ENCODE assay signal across 8 mouse cellular contexts in the genomic region with DNA sequence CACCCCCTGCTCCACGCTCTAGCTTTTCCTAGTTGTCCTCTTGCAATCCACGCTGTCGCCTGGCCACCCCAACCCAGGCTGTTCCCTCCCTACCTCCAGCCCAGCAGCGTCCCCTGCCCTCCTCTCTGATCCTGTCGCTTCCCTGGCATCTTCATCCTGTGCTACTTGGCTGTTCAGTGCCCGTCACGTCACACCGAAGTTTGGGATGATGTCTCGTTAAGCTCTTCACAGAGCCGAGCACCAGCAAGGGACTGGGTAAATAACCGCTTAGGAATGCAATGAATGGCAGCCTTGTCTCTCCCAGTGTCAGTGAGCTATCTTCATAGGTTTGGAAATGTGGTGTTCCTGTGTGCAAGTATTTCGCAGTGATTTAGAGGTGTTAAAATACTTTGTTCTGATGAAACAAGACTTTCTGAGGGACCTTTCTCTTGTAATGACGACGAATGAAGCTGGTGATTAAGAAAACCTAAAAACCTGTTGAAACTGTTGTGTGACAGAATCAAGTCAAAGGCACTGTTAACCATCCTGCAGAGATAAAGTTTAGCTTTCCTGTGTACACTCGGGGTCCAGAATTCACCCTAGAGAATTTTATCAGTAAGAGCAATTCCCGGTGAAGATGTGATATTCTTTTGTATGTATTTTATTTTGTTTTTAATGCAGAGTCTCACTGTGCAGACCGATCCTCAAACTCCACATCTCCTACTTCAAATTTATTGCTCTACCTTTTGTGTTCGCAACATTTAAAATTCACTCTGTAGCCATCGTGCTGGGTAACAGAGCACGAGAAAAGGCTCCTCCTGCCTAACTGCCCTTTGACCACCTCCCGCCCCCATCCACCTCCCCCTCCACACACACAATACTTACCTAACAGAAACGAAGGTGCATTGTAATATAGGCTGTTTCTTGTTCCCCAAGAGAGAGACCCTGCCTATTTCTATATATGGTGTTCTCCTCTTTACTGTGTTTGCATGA. TPM values are rescaled to one million over a fixed set of nuclear protein-coding genes. Genes with fewer than 3 reads are reported as not detected.
A peak's percentile ranks its signal among the peaks of the same experiment; 100 is the strongest.
DNase-seq lines count a peak whose midpoint lies in the region; ATAC-seq lines count a peak whose summit lies in the region.

No protein-coding gene starts in this region.

- no peaks in the 10 kb centered on the region for H3K9me3 ChIP-seq in kidney, embryonic 16.5 days (ENCODE audit: low read length)
- H3K9me3 ChIP-seq in erythroblast, embryonic 14.5 days (ENCODE audit: control insufficient read depth, low read length): peaks cover 10% of the 10 kb centered on the region
- H3K9me3 ChIP-seq in limb, embryonic 11.5 days (ENCODE audit: control insufficient read depth, low read length): no peaks in the 10 kb centered on the region
- no peaks in the 10 kb centered on the region for H3K9me3 ChIP-seq in neural tube, embryonic 14.5 days (ENCODE audit: control insufficient read depth, low read length)

- peaks cover 28% of the 10 kb centered on the region for H3K4me1 ChIP-seq in kidney, embryonic 16.5 days (ENCODE audit: insufficient read depth, low read length)
- H3K4me1 ChIP-seq in erythroblast, embryonic 14.5 days (ENCODE audit: control insufficient read depth): peaks cover 43% of the 10 kb centered on the region
- H3K4me1 ChIP-seq in limb, embryonic 11.5 days (ENCODE audit: control insufficient read depth, insufficient read depth, low read length): peaks cover 3% of the 10 kb centered on the region; the same call in 1 of the 2 replicates
- peaks cover 14% of the 10 kb centered on the region; the same call in 1 of the 2 replicates for H3K4me1 ChIP-seq in neural tube, embryonic 14.5 days (ENCODE audit: control insufficient read depth, insufficient read depth, low read length)

- H3K4me3 ChIP-seq in kidney, embryonic 16.5 days (ENCODE audit: low read length): peak overlapping the region; percentile 80
- peak overlapping the region; percentile 97 for H3K4me3 ChIP-seq in erythroblast, embryonic 14.5 days (replicated peaks)
- H3K4me3 ChIP-seq in limb, embryonic 11.5 days (ENCODE audit: low read depth, low read length): peak overlapping the region; percentile 90
- H3K4me3 ChIP-seq in neural tube, embryonic 14.5 days (ENCODE audit: low read depth, low read length): peak overlapping the region; percentile 84

- ATAC-seq in kidney, embryonic 16.5 days (ENCODE audit: low FRiP score, low TSS enrichment): peak; percentile 39
- 0 out of 2 replicates have a peak, but pooled peaks have one; percentile 10 for ATAC-seq in limb, embryonic 11.5 days (ENCODE audit: insufficient number of reproducible peaks, low FRiP score, low TSS enrichment, low read depth)
- peak; percentile 26 for ATAC-seq in neural tube, embryonic 14.5 days (ENCODE audit: low read depth)

- peak overlapping the region; percentile 93 for H3K4me2 ChIP-seq in kidney, embryonic 16.5 days (replicated peaks; ENCODE audit: low read depth, low read length)
- H3K4me2 ChIP-seq in limb, embryonic 11.5 days (ENCODE audit: low read depth, severe bottlenecking): peak overlapping the region; percentile 90
- H3K4me2 ChIP-seq in neural tube, embryonic 14.5 days (ENCODE audit: low read depth, low read length): peak overlapping the region; percentile 64

- H3K27ac ChIP-seq in kidney, embryonic 16.5 days (ENCODE audit: low read length): peak overlapping the region; percentile 98
- H3K27ac ChIP-seq in limb, embryonic 11.5 days (replicated peaks; ENCODE audit: low read depth, low read length): peak overlapping the region; percentile 100
- peak overlapping the region; percentile 92 for H3K27ac ChIP-seq in neural tube, embryonic 14.5 days (ENCODE audit: low read depth, low read length)

- H3K27me3 ChIP-seq in kidney, embryonic 16.5 days (ENCODE audit: insufficient read depth, low read length): no peaks in the 10 kb centered on the region
- no peaks in the 10 kb centered on the region for H3K27me3 ChIP-seq in erythroblast, embryonic 14.5 days (ENCODE audit: control insufficient read depth)
- H3K27me3 ChIP-seq in limb, embryonic 11.5 days (ENCODE audit: control insufficient read depth, insufficient read depth, low read length): no peaks in the 10 kb centered on the region
- H3K27me3 ChIP-seq in neural tube, embryonic 14.5 days (ENCODE audit: control insufficient read depth, insufficient read depth, low read length): no peaks in the 10 kb centered on the region

- H3K36me3 ChIP-seq in kidney, embryonic 16.5 days (ENCODE audit: insufficient read depth, low read length): no peaks in the 10 kb centered on the region
- H3K36me3 ChIP-seq in erythroblast, embryonic 14.5 days (ENCODE audit: control insufficient read depth): peaks cover 21% of the 10 kb centered on the region
- H3K36me3 ChIP-seq in limb, embryonic 11.5 days (ENCODE audit: control insufficient read depth, insufficient read depth, low read length): no peaks in the 10 kb centered on the region
- no peaks in the 10 kb centered on the region for H3K36me3 ChIP-seq in neural tube, embryonic 14.5 days (ENCODE audit: control insufficient read depth, insufficient read depth, low read length)

- peak overlapping the region; percentile 92 for H3K9ac ChIP-seq in kidney, embryonic 16.5 days (replicated peaks; ENCODE audit: low read length)
- peak overlapping the region; percentile 97 for H3K9ac ChIP-seq in limb, embryonic 11.5 days (ENCODE audit: low read length)
- H3K9ac ChIP-seq in neural tube, embryonic 14.5 days (replicated peaks; ENCODE audit: low read depth, low read length): peak overlapping the region; percentile 76

- WGBS in kidney, embryonic 16.5 days: 8% methylated on average over 22 of the region's 22 CpGs
- WGBS in limb, embryonic 11.5 days: 16% methylated on average over 22 of the region's 22 CpGs
- WGBS in neural tube, embryonic 14.5 days: 8% methylated on average over 22 of the region's 22 CpGs

- no peak for DNase-seq in kidney, adult 11 months
- DNase-seq in Muller cell, postnatal 12 days (ENCODE audit: inconsistent ontology term): peak; percentile 86
- no peak for DNase-seq in limb, embryonic 11.5 days (ENCODE audit: low spot score)
- no peak for DNase-seq in cerebellum, adult 11-12 months
- no peak for DNase-seq in frontal cortex, postnatal 36 days (ENCODE audit: low spot score in 2 of 2)

RNA-seq across cellular contexts. Expression of gene Scaf11, which starts 1.2 kb away (rescaled TPM):
- 84.6 and 96.5 TPM in 2 replicates for polyA plus RNA-seq in kidney, embryonic 16.5 days (2015; fragmentation: Nextera tagmentation; extraction: Ambion mirVana)
- 2.7 TPM in 2 replicates for polyA plus RNA-seq in erythroblast, embryonic 14.5 days (2012)
- 138 and 149 TPM in 2 replicates for polyA plus RNA-seq in limb, embryonic 11.5 days (2014; fragmentation: Nextera tagmentation; extraction: Ambion mirVana)
- 43.6 and 53.3 TPM in 2 replicates for polyA plus RNA-seq in neural tube, embryonic 14.5 days (2014; fragmentation: Nextera tagmentation; extraction: Ambion mirVana)

Comparison
In these comparisons a context has a peak if more than half of its experiments do, and no peak if none do; other contexts are left out.
1. RNA of gene Scaf11, which starts 1.2 kb away (polyA plus RNA-seq): 138 to 149 TPM in limb, embryonic 11.5 days, 84.6 to 96.5 TPM in kidney, embryonic 16.5 days and 43.6 to 53.3 TPM in neural tube, embryonic 14.5 days; 2.7 TPM in erythroblast, embryonic 14.5 days; every median in the first group is over 10 times any median in the second.
2. Peak in every context shown above with its lines, with median percentiles within 50 percentile points of each other: ATAC-seq, H3K27ac ChIP-seq, H3K4me2 ChIP-seq, H3K4me3 ChIP-seq and H3K9ac ChIP-seq.